Mouse (Mus musculus) forelimb bud, embryonic 11.5 days (tissue): ENCODE data around the gene Itk.

Experiments used
- DNase-seq: peaks from one replicate; pipeline ENCODE4 v3.0.0-alpha.2; 2012; ENCODE audit warnings: low read depth, low spot score

Gene Itk

DNA sequence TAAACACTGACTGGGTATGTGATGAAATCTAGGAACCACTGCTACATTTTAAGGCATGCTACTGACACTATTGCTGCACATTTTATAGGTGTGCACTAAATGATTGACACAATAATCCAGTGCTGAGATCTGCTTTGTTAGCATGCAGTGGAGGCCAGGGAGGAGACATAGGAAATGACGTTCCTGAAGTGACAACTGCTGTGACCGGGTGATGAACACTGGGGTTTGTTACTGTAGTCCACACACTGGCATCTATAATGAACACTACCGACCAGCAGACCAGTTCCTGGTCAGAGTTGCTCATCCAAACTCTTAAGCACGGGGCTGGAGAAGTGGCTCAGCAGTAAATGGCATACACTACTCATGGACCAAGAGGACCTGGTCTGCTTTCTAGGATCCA lies 4.1 kb upstream of the Itk start:
- no peak for DNase-seq

DNA sequence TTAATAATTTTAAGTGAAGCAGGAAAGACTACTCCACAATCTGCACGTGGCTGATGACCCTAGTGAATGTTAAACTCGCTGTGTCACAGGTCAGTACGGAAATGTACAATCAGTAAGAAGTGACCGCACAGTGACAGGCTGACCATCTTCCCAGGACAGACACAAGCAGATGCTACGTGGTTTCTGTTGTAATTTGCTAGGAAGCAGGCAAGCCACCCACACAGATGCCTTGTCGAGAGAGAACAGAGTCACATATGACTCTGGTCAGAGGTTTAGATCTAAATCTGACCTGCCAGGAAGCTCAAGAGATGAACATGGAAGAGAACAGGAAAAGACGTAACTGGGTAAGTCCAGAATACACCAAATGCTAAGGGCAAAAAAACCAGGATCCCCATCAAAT lies 3.6 kb upstream of the Itk start:
- no peak for DNase-seq

DNA sequence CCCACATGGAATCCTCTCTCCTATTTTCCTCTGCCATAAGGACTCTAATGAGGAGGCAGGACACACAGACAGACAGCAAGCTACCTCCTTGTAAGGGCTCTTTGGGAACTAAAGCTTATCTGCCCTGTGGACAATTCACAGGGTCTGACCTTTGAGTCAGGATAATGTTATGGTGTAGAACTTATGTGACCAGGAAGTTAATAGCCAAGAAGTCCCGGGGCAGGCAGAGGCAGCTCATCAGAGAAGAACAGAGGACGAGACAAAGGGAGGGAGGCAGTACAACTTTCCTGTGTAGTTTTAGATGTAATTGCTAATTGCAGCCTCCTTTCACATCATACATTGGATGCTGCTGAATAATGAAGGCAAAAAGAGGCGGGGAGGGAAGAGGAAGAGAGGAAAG lies 1.3 kb upstream of the Itk start:
- DNase-seq, result no peak

DNA sequence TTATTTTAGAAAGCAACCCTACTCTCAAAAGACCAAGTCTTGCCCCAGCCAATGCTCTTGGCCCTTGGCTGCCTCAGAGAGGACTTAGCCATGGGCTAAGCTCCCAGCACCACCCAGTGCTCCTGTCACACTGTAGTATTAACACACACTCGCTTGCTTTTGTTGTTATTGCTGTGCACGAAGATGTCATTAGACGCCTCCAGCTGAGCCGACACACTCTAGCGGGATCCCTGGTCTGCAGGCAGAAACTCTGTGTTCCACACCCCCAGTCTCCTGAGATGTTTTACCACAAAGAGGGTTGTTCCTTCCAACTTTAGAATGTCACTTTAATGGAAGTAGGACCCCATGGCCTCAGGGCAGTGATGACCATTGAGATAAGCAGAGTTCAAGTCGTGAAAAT lies 877 bp downstream of the Itk start:
- no peak for DNase-seq

DNA sequence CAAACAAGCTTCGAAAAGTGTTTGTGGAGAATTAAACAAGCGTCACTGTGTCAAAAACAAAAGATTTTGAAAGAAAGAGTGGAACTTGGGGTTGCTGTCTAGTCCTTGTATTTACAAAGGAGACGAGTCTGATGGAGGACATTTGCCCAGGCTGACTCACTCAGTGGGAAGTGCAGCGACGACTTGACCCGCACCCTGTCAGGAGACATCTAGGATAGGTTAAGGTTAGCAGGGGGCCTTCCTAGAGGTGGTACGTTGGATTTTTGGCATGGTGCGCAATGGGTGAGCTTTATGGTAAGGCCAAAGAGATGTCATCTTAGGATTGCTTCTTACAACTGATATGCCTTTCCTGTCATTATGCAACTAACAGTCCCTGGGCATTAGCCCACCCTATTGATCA lies 2.3 kb downstream of the Itk start:
- DNase-seq, result no peak

DNA sequence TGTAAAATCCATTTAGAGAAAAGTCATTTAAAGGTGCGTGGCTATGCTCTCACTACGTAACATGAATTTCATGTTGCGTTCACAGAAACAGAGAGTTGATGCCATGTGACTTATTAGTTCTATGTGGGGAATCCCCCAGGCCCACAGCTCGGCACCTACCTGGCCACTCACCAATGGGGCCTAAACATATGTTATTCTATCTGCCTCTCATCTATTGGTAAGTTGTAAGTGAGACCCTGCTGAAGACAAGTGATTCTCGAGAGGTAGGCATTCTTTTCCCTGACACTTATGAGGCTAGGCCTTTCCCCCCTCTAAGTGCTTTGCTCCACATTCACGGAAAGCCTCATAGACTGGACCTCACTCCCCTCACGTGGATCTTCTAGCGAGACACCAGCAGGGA lies 2.8 kb downstream of the Itk start:
- no peak for DNase-seq

DNA sequence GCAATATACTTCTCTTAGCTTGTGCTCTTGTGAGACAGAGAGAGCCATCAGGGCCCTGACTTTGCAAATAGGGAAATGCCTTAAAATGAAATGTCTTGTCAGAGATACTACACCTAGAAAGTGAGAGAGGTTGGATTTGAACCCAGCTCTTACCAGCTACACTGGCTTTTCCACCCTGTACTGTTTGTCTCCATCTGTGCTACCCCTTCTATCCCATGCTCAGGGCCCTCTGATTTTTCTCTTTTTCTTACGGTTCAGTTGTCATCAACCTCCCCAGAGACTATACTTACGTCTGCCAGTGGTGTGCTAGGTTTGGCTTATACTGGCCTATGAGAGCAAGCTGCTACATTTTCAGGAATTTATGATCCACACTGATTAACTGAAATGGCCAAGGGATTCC lies 4.4 kb downstream of the Itk start:
- no peak for DNase-seq

DNA sequence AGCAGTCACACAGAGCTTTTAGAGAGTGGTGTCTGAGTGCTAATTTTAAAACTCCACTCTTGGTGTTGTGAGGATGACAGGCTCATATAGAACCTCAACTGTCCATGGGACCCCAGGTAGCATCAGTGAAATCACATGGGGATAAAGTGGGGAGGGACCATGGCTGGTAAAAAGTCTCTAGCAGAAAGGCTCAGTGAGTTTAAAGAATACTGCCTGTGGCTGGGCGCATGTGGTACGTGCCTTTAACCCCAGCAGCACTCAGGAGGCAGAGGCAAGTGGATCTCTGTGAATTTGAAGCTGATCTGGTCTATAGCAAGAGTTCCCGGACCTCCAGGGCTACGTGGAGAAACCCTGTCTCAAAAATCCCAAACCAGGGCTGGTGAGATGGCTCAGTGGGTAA lies 6.8 kb downstream of the Itk start:
- DNase-seq, result no peak

DNA sequence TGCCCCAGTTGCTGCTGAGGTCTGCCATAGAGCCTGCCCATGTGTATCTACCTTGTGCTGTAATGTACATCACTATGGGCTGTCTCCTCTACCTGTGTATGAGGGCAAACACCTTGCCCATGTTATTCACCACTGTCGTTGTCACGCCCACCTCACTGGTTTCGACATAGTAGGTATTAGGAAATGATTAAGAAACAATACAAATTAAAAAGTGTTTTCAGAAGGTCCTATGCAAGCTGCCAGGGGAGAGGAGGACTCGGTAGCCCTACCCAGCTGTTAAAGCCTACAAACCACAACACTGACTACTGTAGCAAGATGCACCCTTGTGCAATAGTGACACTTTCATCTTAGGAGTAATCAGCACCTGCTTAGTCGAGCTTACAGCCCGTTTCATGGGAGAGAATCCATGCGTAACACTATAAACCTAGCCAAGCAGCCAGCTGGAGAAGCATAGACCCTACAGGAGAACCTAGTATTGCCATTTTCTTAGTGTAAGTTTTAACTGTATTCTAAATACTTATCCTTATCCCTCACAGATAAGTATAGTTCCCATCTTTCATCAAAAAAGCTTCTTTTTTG lies 9.1 kb downstream of the Itk start:
- DNase-seq, result no peak

DNA sequence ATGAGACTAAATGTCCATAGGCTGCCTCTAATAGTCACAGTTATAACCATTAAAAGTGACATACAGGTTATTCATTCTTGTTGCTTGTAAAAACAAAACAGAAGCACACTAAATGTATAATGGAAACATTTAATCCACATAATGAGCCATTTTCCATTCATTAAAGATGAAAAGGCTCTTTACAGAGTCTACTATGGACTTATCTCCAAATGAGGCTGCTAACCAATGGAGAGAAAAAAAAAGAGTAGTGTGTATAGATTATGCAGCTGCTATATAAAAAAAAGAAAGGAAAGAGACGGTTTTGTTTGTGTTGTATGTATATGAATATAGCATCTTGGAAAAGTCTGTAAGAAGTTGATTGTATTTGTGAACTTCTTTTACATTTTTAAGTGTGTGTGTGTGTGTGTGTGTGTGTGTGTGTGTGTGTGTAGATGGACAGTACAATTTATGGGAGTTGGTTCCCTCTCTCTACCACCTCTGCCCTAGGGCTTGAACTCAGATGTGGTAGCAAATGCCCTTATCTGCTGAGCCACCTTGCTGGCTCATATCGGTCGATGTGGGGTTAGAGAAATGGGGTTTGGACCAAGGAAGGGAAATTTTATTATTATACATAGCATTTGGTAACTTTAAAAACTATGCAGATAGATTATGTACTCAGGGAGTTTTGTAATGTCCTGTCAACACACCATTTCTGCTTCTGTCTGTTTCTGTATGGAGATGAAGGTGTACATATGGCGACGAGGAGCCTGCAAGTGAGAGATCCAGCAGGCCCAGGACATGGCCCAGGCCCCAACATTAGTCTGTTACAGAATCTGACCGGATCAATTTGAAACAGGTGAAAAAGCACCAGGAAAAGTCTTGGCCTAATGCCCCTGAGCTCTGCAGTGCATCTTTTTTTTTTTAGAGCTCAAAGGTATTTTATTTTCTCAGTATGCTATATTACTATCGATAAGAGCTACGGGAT lies 11.2 kb downstream of the Itk start:
- DNase-seq, result no peak

DNA sequence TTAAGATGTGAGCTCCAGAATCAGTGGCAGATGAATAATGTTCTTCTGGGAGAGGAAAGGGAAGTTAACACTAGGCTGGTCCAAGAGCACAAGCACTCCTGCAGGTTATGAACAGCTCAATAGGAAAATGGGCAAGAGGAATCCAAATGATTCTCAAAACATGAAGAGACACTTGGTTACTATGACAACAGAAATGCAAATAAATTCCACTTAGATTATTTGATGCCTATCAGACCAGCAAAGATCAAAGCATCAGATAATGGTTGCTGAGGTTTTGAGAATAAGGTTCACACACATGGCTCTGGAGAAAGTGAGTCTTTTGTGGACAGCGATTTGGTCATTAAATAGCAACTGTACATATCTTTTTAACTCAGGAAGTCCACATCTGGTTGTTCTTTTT lies 12.0 kb downstream of the Itk start:
- DNase-seq, result no peak

DNA sequence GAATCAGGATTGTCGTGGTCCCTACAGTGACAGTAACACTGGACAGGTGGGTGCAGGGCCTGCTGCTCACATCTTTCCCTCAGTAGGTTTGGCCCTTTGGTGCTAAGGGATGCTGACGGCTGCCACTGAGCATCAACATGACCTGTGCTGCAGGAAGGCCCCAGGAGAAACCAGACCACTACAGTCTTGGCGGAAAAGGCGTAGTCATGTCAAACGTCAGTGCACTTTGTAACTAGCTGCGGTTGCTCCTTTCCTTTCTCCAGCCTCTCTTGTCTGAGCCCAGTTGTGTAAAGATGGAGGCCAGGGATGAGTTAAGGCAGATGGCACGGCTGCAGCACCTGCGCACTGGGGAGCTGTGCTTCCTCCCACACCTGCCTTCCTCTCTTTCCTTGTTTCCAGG lies 14.3 kb downstream of the Itk start:
- DNase-seq, result no peak

DNA sequence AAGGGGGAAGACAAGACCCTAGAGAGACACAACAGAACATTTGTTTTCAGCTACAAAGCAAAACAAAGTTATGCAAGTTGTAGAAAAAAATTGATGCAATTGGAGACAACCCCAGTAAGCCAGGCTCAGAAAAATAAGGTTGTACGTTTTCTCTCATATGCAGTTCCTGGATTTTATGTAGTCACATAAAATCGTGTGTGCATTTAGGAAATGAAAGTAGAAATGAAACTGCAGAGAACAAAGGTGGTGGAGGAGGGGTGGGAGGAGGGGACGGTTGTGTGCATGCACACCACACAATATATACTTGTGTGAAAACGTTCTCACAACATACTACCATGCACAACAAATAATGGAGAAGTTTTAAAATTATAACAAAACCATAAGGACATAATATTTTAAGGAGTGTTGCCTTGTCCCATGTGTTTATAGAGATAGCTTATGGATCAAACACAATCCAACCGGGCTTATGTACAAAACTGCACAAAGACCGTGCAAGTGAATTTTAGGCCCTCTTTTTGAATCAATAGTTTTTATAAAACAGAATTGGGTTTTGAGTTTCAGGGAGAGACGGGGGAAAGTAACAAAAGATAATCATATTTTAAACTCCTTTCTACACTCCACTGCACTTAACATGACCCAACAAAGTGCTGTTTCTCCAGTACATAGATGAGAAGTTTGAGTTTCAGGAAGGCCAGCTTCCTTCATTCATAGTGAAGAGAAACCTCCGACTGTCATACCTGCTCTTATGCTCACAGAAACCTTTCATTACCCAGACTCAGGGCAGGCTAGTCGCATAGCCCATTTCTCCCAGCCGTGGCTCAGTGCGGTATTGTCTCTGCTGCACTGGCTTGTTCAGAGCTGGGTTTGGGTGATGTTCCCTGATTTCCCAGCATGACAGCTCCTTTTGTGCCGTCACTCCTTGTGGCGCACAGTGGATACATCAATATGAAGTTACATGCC lies 16.0 kb downstream of the Itk start:
- DNase-seq, result no peak

DNA sequence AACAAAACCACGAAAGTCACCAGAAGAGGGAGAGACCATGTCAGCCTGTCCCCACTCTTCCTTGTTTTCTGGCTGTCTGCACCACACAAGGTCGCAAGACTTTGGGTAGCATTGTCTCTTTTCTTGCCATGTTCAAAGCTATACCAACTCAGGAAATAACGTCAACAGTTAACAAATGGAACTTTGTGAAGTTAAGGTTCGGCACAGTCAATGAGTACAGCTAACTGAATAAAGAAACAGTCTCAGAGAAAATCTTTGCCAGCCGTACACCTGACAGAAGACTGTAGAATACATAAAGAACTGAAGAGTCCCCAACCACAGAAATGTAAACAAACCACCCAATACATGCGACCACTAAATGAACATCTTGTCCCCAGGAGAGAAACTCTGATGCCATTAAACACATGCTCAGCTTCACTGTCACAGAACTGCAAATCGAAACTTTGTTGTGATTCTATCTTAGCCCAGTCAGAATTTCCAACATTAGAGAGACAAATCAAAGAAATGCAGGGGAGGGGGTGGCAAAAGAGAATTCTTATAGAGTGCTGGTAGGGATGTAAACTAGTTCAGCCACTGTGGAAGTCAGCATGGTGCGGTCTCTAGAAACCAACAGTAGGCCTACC lies 16.9 kb downstream of the Itk start:
- DNase-seq, result no peak

DNA sequence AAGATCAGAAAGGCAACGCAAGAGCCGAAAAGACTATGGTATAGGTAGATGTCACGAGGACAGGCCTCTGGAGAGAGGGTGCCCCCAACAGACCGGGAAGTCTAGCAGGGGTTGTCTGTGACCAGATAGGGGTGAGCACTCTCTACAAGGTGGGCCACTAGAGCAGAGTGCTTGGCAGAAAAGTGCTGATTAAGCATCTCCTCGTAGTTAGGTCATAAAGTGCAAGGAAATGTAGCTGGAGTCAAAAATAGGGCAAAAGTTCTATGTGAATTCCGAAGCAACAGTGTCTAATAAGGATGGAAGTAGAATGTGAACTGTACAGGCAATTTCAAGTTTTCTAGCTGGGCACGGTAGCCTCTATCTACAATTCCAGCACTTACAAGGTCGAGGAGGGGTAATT lies 18.1 kb downstream of the Itk start:
- no peak for DNase-seq

DNA sequence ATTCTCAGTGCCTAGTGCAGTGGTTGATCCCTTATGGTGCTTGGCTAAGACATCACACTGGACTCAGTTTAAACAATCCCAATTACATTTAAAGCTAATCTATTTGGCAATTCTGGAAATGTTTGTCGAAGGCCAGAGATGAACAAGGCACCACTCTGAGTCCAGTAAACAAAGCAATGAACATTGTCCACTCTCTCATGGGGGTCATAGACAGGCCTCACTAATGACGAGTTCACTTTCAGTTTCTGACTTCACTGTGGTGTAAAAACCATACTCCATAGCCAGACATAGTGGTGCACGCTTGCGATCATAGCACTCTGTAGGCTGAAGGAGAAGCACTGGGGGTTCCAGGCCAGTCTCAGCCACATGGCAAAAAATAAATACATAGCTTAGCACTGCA lies 18.9 kb downstream of the Itk start:
- no peak for DNase-seq

DNA sequence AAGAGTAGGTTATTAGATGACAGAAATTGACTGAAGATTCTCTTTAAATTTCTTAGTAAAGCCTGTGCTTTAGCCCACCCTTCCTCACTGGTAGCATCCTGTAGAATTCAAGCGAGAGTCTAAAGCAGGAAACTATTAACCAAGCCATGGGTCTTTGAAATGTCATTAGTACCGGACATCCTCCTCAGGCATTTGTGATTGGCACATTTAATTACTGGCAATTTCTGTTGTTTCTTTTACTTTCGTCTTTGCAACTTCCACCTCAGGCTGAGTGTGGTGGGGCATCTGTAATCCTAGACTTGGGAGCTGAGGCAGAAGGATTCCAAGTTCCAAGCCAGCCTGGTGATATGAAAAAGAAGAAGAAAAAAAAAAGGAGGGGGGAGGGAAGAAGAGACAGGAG lies 23.0 kb downstream of the Itk start:
- no peak for DNase-seq

DNA sequence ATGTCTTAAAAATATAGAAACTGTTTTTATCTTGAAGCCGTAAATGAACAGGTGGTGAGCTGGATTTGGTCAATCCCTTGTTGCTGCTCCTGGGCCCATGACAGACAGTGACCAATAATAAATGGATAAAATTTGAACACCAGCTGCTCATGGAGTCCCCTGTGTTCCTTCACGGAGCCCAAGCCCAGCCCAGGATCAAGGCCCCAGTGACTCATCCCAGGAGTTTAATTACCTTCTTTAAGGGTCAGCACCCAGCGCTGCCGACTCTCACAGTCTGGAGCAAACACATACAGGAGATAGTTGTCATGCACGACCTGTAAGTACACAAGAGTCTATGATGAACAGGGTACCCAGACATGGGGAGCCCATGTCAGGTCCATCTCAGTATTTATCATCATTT lies 23.6 kb downstream of the Itk start:
- no peak for DNase-seq

DNA sequence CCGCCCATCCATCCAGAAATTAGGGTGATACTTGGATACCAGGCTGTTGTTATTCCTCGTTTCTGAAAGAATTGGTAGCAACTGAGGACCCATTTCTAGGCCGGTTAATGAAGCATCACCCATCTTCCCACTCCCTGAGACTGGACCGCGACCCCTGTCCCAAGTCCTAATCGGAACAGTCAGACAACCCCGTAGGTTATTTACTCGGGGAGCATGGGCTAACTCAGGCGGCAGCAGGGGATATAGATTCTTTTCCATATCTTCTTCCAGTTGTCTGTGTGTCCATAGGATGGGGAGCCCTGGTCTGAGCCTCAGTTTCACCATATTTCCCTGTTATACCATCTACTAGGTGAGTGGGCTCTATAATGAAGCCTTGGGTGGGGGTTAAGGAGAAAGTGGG lies 25.5 kb downstream of the Itk start:
- no peak for DNase-seq

DNA sequence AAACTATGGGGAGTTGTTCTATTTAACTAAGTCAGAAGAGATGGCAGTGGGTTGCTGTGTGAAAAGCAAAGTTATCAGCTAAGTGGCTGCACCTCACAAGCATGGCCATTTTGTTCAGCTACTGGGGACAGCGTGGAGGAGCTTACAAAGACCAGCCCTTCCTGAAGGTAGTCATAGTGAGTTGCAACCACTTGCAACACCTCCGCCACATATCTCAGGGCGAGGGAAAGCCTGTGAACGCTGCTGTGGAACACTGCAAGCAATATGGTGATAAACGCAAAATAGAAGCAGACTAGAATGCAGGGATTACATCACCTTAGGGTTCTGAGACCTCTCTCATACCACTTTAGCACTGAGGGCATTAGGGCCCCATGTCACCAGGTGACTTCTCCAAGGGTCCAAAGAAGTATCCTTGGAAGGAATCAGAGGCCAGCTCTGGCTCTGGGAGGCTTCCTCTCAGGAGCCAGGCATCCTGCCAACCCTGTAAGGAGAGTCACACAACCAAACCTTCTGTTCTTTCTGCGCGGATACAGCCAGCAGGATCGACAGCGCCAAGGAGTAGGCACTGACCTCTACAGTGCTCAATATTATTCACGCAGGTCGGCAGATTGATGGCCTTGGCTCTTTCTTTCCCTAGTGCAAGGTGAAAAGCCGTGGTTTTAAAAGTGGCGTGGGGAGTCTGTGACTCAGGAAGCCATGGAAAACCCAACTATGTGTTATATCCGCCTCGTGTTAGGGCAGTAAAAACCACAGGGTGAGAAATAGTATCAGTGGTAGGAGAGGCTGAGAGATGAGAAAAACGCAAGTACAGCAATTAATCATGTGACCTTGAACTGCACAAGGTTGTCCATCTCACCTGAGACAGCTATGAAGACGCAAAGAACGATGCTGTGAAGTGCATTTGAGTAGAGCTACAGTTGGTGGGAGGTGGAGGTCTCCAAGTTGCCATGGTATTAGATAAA lies 27.0 kb downstream of the Itk start:
- no peak for DNase-seq
